Mouse (Mus musculus): ENCODE measurements at regions not wholly inside any gene's neighbourhood (a gene's known extent, or its start where the extent isn't known, plus 50 kb on each side); places are given as distances from the start of the nearest gene placed in this dataset.

- TF ChIP-seq GATA1 (IDR thresholded peaks at IDR 0.05; ENCODE audit: low read length): no peak
Measured at GRCm38 (mm10) chr2:61051808-61052207, 88.8 kb upstream of the Rbms1 start.

- no peak for TF ChIP-seq GATA1 (IDR thresholded peaks at IDR 0.05; ENCODE audit: low read length)
Measured at GRCm38 (mm10) chr2:61046111-61046767, 83.2 kb upstream of the Rbms1 start.

- no peak for TF ChIP-seq GATA1 (IDR thresholded peaks at IDR 0.05; ENCODE audit: low read length)
Measured at GRCm38 (mm10) chr2:61045467-61045866, 82.5 kb upstream of the Rbms1 start.

- TF ChIP-seq GATA1 (IDR thresholded peaks at IDR 0.05; ENCODE audit: low read length): no peak
Measured at GRCm38 (mm10) chr2:61032920-61033319, 69.9 kb upstream of the Rbms1 start.

GRCm38 (mm10) chr2:61029706-61030105 is 66.7 kb upstream of the Rbms1 start:
- no peak for TF ChIP-seq GATA1 (IDR thresholded peaks at IDR 0.05; ENCODE audit: low read length)

- TF ChIP-seq GATA1 (IDR thresholded peaks at IDR 0.05; ENCODE audit: low read length): no peak
Measured at GRCm38 (mm10) chr2:61028578-61028977, 65.6 kb upstream of the Rbms1 start.

- TF ChIP-seq GATA1 (IDR thresholded peaks at IDR 0.05; ENCODE audit: low read length): no peak
Measured at GRCm38 (mm10) chr2:61027686-61028085, 64.7 kb upstream of the Rbms1 start.

- TF ChIP-seq GATA1 (IDR thresholded peaks at IDR 0.05; ENCODE audit: low read length): no peak
Measured at GRCm38 (mm10) chr2:61022411-61022810, 59.4 kb upstream of the Rbms1 start.

GRCm38 (mm10) chr2:61020791-61021190 is 57.8 kb upstream of the Rbms1 start:
- TF ChIP-seq GATA1 (IDR thresholded peaks at IDR 0.05; ENCODE audit: low read length): no peak

- no peak for TF ChIP-seq GATA1 (IDR thresholded peaks at IDR 0.05; ENCODE audit: low read length)
Measured at GRCm38 (mm10) chr2:61013006-61013405, 50.0 kb upstream of the Rbms1 start.

Data from G1E-ER4 (cell line).